Mouse (Mus musculus) CH12F3 (cell line): Measurements from ENCODE around the gene Adap2.
"Not testable (repeated sequence)": the region's sequence is repeated elsewhere in the genome, so short reads cannot be mapped to it uniquely, and the experiment has no call there.

Experiments
- in situ Hi-C: fragments of 300-500 bp; cut with MboI; formaldehyde crosslinking; loops from 2 replicates; pipeline ENCODE4 v1.14.3; 2020; ENCODE audit warnings: low sequenced_read_pairs

Adap2 gene

DNA sequence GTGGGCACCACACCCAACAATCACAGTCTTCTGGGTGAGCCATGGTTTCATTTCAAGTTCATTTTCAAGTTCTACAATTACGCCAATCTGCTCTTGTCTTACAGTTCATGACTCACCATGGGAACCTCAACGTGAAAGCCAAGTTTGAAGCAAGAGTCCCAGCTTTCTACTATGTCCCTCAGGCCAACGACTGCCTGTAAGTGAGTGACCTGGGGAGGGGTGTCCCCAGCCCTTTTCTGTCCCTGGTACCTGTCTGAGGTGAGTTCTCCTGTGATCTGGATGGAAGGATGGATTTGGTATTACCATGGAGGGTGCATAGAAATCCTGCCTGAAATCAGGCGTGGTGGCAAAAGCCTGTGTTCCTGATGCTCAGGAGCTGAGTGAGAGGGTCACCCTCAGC, 2.9 kb downstream of the Adap2 start:
- in situ Hi-C loops, result no loop called here

DNA sequence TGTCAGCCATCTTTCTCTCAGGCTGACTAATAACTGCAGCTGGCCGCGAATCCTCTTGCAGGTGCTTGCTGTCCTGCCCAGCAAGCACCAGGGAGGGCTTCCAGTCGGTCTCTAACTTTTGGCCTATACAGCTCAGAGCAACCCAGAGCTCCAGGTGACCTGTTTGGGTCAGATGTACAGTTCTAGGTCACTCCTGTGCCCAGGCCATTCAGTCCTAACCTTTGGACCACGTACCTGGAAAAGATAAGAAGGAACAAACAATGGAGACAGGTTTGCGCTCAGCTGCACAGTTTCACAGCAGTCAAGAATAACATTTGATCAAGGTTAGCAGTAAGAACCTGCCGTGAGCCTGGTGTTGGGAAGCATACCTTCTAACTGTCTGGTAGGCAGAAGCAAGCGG, 5.1 kb downstream of the Adap2 start:
- in situ Hi-C loops, result no loop called here

DNA sequence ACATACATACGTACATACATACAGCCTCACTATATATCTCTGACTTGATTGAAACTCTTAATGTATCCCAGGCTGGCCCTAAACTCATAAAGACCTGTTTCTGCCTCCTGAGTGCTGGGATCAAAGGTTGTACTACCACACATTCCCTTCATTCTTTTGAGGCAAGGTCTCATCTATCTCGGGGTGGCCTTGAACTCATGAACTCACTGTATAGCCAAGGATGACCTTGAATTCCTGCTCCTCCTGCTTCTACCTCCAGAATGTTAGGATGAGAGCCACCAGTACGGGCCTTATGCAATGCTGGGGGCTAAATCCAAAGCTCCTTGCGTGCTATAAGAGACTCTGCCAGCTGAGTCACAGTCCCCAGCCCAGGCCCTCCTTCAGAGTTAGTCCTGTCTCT, 7.1 kb downstream of the Adap2 start:
- in situ Hi-C loops, result no loop called here

DNA sequence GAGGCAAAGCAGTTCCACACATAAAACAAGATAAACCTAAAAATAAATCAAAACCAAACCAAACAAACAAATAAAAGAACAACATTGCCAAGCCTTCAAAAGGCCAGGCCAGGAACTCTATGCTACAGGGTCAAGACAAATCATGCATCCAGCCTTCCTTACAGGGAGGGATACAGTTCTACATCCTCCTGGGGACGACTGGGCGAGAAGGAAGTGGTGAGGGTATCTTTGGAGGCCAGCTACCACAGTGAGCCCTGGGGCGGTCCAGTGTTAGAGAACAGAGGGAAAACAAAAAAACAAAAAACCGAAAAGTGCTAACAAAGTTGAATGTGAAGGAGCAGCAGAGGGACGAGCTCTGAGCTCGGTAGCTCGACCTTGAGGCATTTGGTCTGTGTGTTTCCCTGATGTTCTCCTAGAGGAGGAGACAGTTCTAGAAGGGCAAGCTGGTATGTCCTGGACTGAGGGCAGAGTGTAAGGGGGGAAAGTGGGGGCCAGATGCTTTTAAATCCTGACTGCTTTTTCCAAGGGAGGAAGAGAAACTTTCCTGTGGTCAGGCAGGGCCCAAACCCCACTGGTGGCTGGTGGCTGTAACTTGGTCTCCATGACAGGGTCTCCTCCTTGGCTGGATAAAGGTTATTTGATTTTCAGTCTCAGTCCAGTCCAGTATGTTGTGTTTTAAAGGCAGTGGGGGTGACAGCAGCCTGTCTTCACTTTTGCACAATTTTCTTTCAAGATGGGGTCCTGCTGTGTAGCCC, 9.6 kb downstream of the Adap2 start:
- in situ Hi-C loops, result no loop called here

DNA sequence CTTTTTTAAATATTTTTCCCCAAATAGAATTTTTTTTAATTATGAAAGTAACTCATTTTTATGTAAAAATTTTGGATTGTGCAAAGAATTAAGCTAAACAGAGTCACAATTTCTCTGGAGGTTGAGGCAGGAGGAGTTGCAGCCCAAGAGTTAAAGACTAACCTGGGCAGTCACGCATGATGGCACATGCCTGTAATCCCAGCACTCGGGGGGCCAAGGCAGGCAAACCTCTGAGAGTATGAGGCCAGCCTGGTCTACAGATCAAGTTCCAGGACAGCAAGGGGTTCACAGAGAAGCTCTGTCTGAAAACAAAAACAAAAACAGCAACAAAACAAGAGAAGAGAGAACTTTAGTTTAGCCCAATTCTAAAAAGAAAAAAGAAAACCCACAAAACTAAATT, 10.3 kb downstream of the Adap2 start:
- in situ Hi-C loops, result no loop called here

DNA sequence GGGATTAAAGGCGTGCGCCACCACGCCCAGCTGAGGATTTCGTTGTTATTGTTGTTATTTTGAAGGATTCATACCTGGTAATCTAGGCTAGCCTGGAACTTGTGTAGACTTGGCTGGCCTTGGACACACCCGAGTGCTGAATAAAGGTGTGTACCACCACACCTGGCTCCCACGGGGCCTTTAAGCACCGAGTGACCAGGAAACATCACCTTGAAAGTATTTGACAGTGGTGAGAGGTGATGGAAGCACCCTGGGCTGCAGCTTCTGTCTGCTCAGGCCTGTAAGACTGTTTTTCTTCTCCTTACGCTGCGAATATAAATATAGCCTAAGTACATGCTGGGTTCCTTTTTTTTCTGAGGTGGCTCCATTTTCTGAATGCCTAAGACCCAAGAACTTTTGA, 14.2 kb downstream of the Adap2 start:
- in situ Hi-C loops, result no loop called here

DNA sequence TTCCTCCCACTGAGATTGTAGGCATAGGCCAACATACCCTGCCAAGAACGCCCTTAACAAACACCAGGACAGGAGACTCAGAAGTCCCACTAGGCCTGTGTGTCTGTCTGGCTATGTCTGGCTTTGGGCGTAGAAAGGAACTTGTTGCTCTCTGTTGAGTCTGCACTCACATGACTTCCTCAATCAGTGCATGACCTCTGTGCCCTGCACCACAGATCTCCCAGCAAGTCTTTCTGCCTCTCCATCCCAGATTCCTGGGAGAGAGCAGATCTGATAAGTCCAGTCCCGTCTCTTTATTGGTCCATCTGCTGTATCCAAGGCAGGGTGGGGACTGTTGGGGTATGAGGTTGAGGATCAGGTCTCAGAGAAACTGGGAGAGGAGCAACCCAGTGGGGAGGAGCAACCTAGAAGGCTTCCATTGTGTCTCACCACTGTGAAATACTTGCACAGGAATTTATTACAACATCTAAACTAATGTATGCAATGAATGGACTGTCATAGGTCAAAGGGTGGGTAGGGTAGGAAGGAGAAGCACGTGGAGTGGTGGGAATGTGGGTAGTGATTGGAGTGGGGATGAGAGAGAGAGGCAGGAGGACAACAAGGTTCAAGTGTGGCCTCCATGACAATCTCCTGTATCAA, 14.8 kb downstream of the Adap2 start:
- in situ Hi-C loops, result no loop called here

DNA sequence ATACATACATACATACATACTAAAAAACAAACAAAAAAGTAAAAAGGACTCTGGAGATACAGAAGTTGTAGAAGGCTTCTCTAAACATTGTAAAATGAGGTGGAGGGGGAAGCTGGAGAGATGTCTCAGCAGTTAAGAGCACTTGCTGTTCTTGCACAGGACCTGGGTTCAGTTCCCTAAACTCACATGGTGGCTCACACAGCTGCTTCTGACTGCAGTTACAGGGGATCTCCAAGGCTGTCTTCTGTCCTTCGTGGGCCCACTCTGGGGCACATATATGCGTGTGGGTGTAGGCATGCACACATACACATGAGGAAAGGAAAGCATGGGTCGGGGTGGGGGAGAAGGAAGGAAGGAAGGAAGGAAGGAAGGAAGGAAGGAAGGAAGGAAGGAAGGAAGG, 15.7 kb downstream of the Adap2 start:
- in situ Hi-C loops, result no loop called here

DNA sequence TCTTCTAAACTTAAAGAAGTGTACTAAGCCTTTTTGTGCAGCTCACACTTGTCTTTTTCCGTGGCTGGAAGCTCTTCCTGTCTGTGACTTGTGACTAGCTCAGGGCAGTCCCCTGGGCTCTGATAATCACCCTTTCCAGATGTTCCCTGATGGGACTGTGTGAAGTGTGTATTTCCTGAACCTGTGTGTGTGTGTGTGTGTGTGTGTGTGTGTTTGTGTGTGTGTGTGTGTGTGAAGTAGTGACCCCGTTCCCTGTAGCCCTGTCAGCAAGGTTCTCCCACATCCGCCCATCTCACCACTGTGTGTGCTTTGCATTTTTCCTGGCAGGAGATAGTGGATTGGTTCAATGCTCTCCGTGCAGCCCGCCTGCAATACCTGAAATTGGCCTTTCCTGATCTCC, 16.4 kb downstream of the Adap2 start:
- in situ Hi-C loops, result no loop called here

DNA sequence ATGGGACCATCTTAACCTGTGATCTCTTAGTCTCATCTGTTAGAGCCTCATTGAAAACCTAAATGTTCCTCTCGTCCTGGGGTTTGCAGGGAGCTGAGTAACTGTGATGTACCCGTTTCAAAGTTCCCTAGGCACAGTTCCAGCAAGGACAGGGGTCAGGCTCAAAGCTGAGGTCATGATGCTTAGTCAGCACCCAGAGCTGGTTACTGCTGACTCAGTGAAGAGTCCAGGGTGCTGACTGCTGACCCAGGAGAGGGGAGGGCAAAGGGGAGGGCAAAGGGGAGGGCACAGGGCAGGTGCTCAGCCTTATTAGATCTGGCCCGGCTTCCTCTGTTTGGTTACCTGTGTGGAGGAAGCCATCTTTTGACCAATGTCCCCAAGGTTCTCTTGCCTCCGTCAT, 18.0 kb downstream of the Adap2 start:
- in situ Hi-C loops, result no loop called here

DNA sequence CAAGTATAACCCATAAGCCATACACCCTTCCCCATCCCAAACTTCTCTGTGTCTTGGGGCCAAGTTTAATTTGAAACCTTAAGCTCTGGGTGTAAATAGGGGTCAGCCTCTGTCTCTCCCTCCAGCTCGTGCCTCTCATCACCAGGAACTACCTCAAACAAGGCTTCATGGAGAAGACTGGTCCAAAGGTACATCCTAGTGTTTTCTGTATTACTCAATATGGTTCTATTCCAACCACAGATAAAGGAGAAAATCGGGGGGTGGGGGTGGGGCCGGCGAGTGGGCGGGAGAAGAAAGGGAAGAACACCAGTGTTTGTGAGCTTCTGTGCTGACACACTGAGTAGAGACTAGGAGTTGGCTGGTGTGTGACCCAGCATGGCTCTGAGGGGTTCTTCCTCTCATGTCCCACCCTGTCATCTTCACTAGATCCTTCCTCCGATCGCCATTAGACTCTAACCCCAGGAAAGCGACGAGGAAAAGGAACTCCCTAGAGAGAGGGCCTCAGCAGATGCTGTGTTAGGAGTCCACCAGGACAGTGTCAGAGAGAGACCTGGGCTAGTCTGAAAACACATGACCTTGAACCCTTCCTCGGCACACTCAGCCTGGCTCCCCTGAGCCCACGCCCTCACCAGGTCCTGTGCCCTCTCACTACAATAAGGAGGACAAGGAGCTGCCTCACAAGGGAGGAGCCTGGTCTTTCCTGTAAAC, 20.2 kb downstream of the Adap2 start:
- in situ Hi-C loops, result no loop called here

DNA sequence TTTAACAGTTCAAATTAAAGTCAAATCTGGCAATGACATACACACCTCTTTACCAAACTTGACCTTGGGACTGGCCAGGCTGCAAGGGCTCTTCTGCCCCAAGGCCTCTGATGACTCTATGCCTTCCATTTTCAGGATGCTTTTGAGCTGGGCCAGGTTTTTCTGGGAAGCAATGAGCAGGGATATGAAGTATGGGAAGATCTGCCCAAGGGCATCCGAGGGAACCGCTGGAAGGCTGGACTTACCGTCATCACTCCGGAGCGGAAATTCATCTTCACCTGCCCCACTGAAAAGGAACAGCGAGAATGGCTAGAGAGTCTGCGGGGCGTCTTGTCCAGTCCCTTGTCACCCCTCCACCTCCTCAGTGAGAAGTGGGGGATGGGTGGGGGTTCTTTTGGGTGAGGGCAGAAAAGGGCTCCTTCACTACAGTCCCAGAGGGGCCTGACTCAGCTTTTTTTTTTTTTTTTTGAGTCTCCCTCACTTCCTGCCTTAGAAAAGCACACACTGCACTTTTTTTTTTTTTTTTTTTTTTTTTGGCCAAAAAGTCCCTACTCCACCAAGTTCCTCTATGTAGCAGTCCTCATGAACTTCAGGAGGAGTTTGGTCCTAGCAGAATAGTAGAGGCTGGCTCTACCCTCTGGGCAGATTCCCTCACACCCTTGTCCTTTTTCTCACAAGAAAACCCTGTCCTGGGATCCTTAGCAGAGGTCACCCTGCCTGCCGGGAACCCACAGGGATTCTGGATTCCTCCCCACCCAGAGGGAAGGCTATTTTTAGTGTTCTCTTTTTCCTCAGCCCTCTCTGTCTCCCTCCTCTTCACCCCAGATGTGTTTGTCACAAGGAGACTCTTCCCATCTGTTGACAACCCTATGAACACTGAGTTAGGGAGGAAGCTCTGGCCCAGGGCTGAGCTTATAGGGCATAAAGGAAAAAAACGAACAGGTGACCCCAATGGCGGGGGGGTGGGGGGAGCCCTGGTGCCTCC, 23.3 kb downstream of the Adap2 start:
- in situ Hi-C loops, result no loop called here

DNA sequence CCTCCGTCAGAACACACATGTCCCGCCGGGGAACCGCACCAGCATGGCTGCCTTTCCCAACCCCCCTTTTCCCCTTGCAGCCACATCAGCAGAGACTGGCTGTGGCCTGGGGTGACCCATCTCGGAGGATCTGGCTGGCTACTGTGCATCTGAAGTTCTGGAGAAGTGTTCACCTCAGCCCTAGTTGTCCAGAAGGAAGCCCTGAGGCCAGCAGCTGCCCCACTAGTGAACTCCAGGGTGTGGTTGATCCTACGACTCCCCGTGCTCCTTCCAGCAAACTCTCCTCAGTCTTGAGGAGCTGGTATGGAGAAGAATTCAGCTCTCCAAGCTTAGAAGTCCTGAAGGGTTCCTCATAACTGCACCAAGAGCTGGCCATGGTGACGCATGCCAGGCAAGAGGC, 24.4 kb downstream of the Adap2 start:
- in situ Hi-C loops, result no loop called here

DNA sequence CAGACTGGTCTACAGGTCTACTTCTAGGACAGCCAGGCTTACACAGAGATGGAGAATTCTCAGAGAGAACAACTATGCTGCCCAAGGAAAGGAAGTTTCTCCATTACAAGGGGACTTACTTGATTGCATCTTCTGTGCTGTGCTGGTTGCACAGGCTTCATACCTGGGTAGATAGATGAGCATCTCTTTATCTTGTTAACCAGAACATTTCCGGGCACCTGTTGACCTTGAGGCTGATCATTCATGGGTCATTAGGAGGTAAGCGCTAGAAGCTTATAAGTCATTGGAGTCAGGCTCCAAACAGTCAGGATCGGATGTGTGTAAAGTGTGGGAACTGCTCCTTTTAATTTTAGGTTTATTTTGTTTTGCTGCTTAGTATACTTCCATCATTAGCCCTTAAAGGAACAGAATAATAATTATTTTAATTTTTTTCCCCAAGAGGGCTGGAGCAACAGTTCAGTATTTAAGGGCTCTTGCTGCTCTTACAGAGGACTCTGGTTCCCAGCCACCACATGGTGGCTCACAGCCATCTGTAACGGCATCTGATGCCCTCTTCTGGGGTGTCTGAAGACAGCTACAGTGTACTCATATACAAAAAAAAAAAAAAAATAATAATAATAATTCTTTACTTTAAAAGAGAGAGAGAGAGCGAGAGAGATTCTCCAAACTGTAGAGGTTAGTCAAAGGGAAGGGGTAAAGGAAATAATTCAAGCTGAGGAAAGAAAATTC, 27.3 kb downstream of the Adap2 start:
- in situ Hi-C loops, result no loop called here

DNA sequence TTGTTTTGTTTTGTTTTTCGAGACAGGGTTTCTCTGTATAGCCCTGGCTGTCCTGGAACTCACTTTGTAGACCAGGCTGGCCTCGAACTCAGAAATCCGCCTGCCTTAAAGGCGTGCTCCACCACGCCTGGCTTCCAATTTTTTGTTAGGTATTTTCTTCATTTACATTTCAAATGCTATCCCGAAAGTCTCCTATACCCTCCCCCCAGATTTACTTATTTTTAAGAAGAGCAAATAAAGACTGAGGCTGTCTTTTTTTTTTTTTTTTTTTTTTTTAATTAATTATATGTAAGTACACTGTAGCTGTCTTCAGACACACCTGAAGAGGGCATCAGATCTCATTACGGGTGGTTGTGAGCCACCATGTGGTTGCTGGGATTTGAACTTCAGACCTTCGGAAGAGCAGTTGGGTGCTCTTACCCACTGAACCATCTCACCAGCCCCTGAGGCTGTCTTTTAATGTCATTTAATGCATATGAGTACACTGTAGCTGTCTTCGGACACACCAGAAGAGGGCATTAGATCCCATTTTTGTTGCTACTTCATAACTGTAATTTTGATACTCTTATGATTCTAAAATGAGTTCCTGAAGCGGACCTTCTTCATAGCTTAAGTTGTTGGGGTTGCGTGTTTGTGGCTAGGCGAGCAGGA, 29.3 kb downstream of the Adap2 start:
- in situ Hi-C loops, result not testable (repeated sequence)

DNA sequence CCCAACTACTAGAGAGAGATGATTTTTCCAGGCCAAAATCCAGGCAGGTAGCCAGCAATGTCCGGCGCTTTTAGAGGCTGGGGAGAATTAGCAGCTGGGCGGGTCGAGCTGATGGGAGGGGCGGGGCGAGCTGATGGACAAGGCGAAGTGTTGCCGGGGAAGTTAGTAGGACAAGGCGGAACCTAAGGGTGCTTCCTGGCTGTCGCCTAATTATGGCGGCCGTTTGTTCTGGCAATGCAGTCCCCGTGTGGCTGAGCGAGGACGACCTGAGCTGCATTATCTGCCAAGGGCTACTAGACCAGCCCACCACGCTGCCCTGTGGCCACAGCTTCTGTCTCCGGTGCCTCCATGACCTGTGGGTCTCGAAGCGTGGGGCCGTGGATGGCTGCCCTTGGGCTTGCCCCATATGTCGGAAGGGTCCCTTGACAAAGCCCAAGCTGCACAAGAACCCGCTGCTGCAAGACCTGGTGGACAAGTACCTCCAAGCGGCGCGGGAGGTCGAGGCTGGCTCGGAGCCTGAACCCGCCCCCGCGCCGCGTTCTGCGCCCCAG, 29.9 kb downstream of the Adap2 start, which contains the start of gene Rnf135:
Rnf135 (plus strand) TSS at position 147 of the 551 bp plus-strand sequence.
- in situ Hi-C loops, result no loop called here

DNA sequence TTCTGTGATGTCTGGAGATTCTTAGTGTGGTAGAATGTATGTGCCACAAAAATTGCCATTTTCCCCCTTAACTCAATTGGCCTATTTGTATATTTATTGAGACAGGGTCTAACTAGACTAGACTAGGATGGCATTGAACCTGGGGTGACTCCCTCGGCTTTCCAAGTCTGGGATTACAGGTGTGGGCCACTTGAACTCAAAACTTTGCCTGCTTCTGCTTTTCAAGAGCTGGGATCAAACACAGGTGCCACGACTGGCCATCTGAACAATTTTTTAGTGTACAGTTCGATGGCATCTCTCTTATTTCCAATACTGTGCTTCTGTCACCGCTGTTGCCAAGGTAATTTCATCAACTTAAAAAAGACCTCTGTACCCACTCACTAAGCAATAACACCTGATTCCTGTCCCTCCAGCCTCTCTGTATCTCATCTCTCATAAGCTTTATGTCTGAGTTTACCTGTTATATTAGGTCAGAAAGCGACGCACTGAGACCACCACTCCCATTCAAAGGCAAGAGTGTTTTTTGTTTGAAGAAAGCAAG, 30.7 kb downstream of the Adap2 start:
- in situ Hi-C loops, result no loop called here

DNA sequence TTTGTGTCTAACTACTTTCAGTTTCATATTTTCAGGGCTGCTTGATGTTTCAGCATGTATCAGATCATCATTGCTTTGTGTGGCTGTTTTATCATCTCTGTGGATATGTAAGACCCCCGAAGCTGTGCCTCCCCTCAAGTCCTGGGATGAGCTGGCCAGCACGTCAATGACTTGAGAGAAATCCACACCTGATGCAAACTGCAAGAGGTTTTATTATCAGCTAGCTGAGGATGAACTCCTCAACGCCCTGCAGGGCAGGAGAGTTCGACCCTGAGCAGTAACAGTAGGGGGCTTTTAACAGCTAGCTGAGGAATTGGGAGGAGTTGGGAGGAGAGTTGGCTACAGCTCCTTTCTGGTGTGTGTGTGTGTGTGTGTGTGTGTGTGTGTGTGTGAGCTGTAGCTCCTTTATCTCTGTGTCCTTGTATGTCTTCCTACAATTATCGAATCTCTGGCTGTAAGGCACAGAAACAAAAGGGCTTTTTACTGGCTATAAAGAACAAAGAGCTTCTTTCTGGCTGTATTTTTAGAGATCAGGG, 31.6 kb downstream of the Adap2 start:
- in situ Hi-C loops, result not testable (repeated sequence)

DNA sequence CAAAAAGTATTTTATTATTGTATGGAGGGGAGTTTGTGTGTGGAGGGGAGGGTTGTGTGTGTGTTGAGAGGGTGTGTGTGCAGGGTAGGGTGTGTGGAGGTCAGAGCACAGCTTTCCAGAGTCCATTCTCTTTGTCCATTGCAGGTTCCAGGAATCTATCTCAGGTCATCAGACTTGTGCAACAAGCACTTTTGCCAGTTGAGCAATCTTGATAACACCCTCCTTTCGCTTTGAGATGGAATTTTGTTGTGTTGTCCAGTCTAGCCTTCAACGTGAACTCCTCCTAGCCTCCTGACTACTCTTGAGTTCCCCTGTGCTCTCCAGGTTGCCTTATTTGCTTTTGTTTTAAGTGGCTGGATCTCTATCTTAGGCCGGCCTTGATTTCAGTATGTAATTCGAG, 36.4 kb downstream of the Adap2 start:
- in situ Hi-C loops, result no loop called here
